Mouse (Mus musculus) B cell, adult 2 months (primary cell): ENCODE measurements around the gene Tsacc.
A peak's percentile ranks its signal among the peaks of the same experiment; 100 is the strongest.
"Not testable (repeated sequence)": the region's sequence is repeated elsewhere in the genome, so short reads cannot be mapped to it uniquely, and the experiment has no call there.

Experiments
- DNase-seq, 2 experiments: peaks; one replicate each; pipeline ENCODE4 v3.0.0; 2022

The Tsacc gene

GRCm38 (mm10) chr3:88296561-88297318, at the start of gene Tsacc, which contains the start of gene Cct3:
Gene Tsacc, minus strand, starts transcription at chr3:88296999.
Gene Cct3, plus strand, starts transcription at chr3:88297116.
- DNase-seq: peak; percentile 92 to 93

GRCm38 (mm10) chr3:88339006-88339405, 42.2 kb upstream of the Tsacc start:
- no peak for DNase-seq

GRCm38 (mm10) chr3:88338316-88338715, 41.5 kb upstream of the Tsacc start:
- no peak for DNase-seq

- DNase-seq: no peak
Observed at GRCm38 (mm10) chr3:88337367-88338020, 40.7 kb upstream of the Tsacc start.

- DNase-seq: peak; percentile 96
Observed at GRCm38 (mm10) chr3:88336058-88337013, 39.5 kb upstream of the Tsacc start, which contains the start of the genes Tmem79 and Smg5. Gene Tmem79, minus strand, starts transcription at chr3:88336148. Gene Smg5, plus strand, starts transcription at chr3:88336260.

- DNase-seq: no peak
Observed at GRCm38 (mm10) chr3:88335436-88336053, 38.7 kb upstream of the Tsacc start.

- DNase-seq: no peak
Observed at GRCm38 (mm10) chr3:88334902-88335435, 38.2 kb upstream of the Tsacc start.

GRCm38 (mm10) chr3:88334029-88334658, 37.3 kb upstream of the Tsacc start:
- no peak for DNase-seq

- DNase-seq: peak; percentile 78
Observed at GRCm38 (mm10) chr3:88331282-88331681, 34.5 kb upstream of the Tsacc start.

- DNase-seq: no peak
Observed at GRCm38 (mm10) chr3:88328956-88329355, 32.2 kb upstream of the Tsacc start.

- DNase-seq: peak; percentile 56 to 59
Observed at GRCm38 (mm10) chr3:88324951-88325405, 28.2 kb upstream of the Tsacc start, which contains the start of gene Glmp. Gene Glmp, plus strand, starts transcription at chr3:88325023.

- no peak for DNase-seq
Observed at GRCm38 (mm10) chr3:88299172-88299571, 2.4 kb upstream of the Tsacc start.

GRCm38 (mm10) chr3:88297321-88297851, 587 bp upstream of the Tsacc start:
- peak in 1 of 2 experiments; percentile 43 for DNase-seq

- DNase-seq: no peak
Observed at GRCm38 (mm10) chr3:88296110-88296560, 664 bp downstream of the Tsacc start.

- not testable (repeated sequence) for DNase-seq
Observed at GRCm38 (mm10) chr3:88295272-88295671, 1.5 kb downstream of the Tsacc start.

- peak; percentile 61 to 69 for DNase-seq
Observed at GRCm38 (mm10) chr3:88291970-88292369, 4.8 kb downstream of the Tsacc start.

GRCm38 (mm10) chr3:88288133-88288713, 8.6 kb downstream of the Tsacc start:
- not testable (repeated sequence) for DNase-seq

- DNase-seq: no peak
Observed at GRCm38 (mm10) chr3:88287110-88287509, 9.7 kb downstream of the Tsacc start, which contains the start of gene Gm38392. Gene Gm38392, minus strand, starts transcription at chr3:88287210.

GRCm38 (mm10) chr3:88285565-88285895, 11.3 kb downstream of the Tsacc start:
- DNase-seq: not testable (repeated sequence)

- not testable (repeated sequence) for DNase-seq
Observed at GRCm38 (mm10) chr3:88284815-88285564, 11.8 kb downstream of the Tsacc start.
